Mouse (Mus musculus): ENCODE measurements around the gene Arap1.

DNA sequence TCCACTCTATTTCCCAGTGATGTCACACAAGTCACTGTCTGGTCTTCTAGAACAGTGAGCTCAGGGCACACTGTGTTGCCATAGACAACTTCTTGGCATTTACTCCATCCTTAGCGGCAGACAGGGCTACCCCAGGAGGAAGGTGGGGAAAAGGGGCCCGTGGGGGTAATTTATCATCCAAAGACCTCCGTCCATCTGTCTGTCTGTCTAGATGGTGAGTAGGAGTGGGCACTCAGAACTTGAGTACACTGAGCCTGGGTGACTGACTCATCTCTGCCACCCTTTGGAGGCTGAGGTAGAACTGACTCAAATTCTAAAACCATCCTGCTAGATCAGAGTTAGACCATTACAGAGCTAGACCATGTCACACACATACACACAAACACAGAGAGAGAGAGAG, 30.9 kb upstream of the Arap1 start, which contains the start of gene Stard10:
- TF ChIP-seq CTCF (IDR thresholded peaks at IDR 0.05; ENCODE audit: extremely low read depth, insufficient read depth, insufficient read length, insufficient replicate concordance) (no peak), POLR2A (IDR thresholded peaks at IDR 0.05; ENCODE audit: low read depth, low read length) (no peak)
